In genomic region chr13:82250361-82250760, GRCm38 (mm10) we compare ENCODE assay signal across 11 mouse cellular contexts.
"Had no signal": no experiment of that assay in that cellular context is flagged by ENCODE, and none has a peak within 500 bp of the region (broad histone marks: within the 10 kb centered on the region; RNA-seq: fewer than 3 reads in every experiment).

No protein-coding gene starts in this region.

- ATAC-seq: liver, embryonic 12.5 days had no signal

- H3K27me3 ChIP-seq: limb, embryonic 15.5 days; liver, embryonic 12.5 days; midbrain, embryonic 12.5 days had no signal

- H3K4me2 ChIP-seq: limb, embryonic 15.5 days; liver, embryonic 12.5 days; lung, embryonic 14.5 days; midbrain, embryonic 12.5 days had no signal

- H3K27ac ChIP-seq: limb, embryonic 15.5 days; liver, embryonic 12.5 days; midbrain, embryonic 12.5 days had no signal

- H3K9ac ChIP-seq: limb, embryonic 15.5 days; liver, embryonic 12.5 days; lung, embryonic 14.5 days; midbrain, embryonic 12.5 days had no signal

- H3K36me3 ChIP-seq: limb, embryonic 15.5 days; liver, embryonic 12.5 days; midbrain, embryonic 12.5 days had no signal

- DNase-seq: kidney, adult 2 months; kidney, postnatal 25 days; layer of hippocampus, postnatal 36 days; lung, embryonic 14.5 days; lung, postnatal 14 days; spleen, adult 18-20 months; thymus, adult 2 months; thymus, postnatal 25 days had no signal

- H3K4me1 ChIP-seq: limb, embryonic 15.5 days; liver, embryonic 12.5 days; midbrain, embryonic 12.5 days had no signal

- H3K4me3 ChIP-seq: limb, embryonic 15.5 days; liver, embryonic 12.5 days; midbrain, embryonic 12.5 days had no signal

- H3K9me3 ChIP-seq: limb, embryonic 15.5 days; liver, embryonic 12.5 days; midbrain, embryonic 12.5 days had no signal
